Mouse (Mus musculus) right cerebral cortex, postnatal 36 days (tissue): ENCODE data around the gene Lamp5.
A peak's percentile ranks its signal among the peaks of the same experiment; 100 is the strongest.

ENCODE experiments used
- DNase-seq, 2 experiments: peaks; one replicate each; pipeline ENCODE4 v3.0.0; 2022; ENCODE audit warnings: low spot score in 2 of 2, mixed read lengths in 1 of 2

Lamp5 gene

GRCm38 (mm10) chr2:136051688-136052289 is at the start of gene Lamp5:
TSS of gene Lamp5 (plus strand) at chr2:136052239.
- DNase-seq = no peak

GRCm38 (mm10) chr2:136003836-136004235 is 48.2 kb upstream of the Lamp5 start:
- no peak for DNase-seq

DNA sequence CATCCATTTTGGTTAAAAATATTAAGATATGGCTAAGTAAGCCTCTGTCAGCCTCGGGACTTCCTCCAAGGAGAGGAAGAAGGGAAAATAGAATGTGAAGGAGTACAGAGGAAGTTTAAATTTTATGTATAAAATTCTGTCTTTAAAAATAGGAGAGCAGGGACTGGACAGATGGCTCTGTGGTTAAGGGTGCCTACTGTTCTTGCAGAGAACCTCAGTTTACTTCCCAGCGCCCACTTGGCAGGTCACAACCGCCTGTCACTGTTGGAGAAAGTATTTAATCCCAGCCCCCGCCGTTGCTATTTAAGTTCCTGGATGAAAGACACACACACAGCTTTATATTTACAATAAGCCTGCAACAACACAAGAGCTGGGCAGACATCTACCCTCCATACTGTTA is 45.8 kb upstream of the Lamp5 start:
- peak in 1 of 2 experiments; percentile 56 for DNase-seq

GRCm38 (mm10) chr2:136012759-136013158 is 39.3 kb upstream of the Lamp5 start:
- DNase-seq = peak in 1 of 2 experiments; percentile 46

- DNase-seq = no peak
Observed at GRCm38 (mm10) chr2:136048464-136048863, 3.6 kb upstream of the Lamp5 start.

DNA sequence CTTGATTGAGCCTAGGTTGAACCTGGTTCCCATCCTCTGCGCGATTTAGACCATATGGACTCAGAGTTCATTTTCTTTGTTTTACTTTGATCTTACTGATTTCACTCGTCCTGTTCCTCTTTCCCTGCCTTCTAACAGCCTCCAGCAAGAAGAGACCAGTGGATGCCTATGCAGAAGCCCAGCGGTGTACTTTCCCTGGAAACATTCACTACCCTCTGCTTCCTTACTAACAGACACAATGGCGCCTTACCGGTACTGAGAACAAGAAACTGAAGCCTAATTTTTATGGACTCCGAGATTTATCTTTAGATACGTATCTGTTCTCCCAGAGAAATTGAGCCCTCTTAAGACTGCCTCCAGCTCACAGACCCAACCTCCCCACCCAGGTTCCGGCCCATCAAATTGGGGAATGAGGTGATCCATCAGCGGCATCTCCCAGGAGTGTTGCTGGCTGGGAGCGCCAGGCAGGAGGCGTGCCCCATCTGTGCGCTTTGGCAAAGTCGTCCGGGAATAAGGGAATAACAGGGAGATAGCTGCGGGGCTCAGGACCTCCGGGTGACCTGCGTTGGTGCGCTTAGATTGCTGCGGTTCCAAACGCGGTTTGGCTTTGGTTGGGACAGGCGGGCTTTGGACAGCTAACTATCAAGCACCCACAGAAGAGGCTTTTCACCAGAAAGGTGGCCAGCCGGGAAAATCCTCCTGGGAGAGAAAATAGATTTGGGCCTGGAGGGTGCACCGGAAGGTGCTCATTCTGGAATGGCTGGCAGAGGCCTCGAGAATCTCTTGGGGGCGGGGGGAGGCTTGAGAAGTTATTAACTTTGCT is 1.0 kb upstream of the Lamp5 start:
- no peak for DNase-seq

- DNase-seq = peak; percentile 40 to 47
Observed at GRCm38 (mm10) chr2:136057861-136058331, 5.9 kb downstream of the Lamp5 start.

- DNase-seq = no peak
Observed at GRCm38 (mm10) chr2:136058398-136058797, 6.4 kb downstream of the Lamp5 start.

DNA sequence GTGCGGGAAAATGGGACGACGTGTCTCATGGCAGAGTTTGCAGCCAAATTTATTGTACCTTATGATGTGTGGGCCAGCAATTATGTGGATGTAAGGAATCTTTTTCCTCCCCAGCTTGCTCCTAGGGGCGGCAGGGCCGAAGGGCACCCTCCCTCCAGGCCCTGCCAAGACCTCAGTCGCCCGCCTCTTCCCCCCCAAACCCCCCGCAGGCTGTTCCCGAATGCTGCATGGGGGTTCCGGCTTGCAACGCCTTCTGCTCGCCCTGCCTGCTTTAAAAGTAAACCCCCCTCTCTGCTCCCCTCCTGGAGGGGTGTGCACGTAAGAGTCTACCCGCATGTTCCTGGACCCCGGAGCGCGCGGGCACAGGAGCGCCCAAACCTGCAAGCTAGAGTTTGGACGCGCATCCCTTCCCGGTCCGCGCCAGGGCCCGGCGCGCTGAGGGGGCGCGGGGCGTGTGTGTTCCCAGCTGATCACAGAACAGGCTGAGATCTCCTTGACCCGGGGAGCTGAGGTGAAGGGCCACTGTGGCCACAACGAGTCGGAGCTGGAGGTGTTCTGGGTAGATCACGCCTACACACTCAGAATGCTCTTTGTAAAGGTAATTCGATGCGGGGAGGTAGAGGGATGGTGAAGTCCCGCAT is 7.1 kb downstream of the Lamp5 start:
- no peak for DNase-seq

- DNase-seq = no peak
Observed at GRCm38 (mm10) chr2:136064356-136064755, 12.3 kb downstream of the Lamp5 start.

DNA sequence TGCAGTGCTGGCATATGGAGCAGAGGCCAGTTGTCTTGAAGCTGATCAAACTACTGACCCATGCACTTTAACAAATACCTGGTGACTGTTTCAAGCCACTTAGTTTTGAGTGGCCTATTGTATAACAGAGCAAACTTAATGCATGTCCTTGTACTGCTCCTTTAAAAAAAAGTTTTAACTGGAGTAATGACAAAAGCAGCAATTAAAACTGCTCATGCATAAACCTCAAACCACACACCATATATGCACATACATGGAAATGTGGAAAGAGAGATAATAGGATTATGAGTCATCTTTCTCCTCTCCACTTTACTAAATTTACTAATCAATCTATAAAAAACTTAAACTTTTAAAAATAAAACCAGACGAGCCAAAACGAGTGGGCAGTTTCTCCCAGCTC is 43.9 kb downstream of the Lamp5 start:
- no peak for DNase-seq

- DNase-seq = no peak
Observed at GRCm38 (mm10) chr2:136097143-136097542, 45.1 kb downstream of the Lamp5 start.

DNA sequence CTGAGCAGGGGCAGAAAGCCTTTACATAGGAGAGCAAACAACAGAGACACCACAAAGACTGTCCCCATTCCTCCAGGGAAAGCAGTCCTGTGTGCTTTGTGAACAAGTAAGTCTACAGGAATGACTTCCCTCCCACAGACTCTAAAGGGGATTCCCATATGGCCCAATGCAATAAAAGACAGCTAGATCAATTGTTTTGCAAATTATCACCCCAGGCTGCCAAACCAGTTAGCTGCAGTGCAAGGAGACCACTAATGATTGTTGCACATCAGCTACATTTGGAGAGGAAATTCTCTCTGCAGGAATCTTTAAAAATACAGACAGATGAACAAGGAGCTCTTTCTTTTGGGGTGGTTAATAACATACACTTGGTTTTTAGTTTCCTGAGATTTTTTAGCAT is 55.6 kb downstream of the Lamp5 start:
- no peak for DNase-seq

GRCm38 (mm10) chr2:136108124-136109037 is 56.3 kb downstream of the Lamp5 start:
- DNase-seq = peak in 1 of 2 experiments; percentile 28

DNA sequence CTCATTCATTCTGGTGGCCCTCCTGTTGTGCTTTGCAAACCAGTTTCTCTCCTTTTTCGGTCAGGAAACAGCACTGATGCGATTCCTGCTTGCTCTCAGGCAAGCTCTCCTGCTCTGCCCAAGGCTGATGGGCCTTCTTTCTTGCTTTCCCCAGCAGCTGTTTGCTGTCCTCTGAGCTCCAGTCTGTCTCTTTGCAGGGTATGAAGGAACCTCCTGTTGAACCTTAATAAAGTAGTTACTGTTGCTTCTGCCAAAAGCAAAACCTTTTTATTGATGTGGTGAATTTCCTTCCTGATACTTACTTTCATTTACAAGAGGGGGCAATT is 57.0 kb downstream of the Lamp5 start:
- peak in 1 of 2 experiments; percentile 24 for DNase-seq

- peak in 1 of 2 experiments; percentile 40 for DNase-seq
Observed at GRCm38 (mm10) chr2:136113374-136113773, 61.3 kb downstream of the Lamp5 start.

GRCm38 (mm10) chr2:136118006-136118405 is 66.0 kb downstream of the Lamp5 start:
- no peak for DNase-seq
